Mouse (Mus musculus) spleen, adult 2 months (tissue): ENCODE measurements around the gene St6gal1. TPM values are rescaled to one million over a fixed set of nuclear protein-coding genes. Genes with fewer than 3 reads are reported as not detected.

Source experiments
- DNase-seq, 2 experiments: peaks; one replicate each; pipeline versions ENCODE4 v3.0.0 to v3.0.0-alpha.2; 2012 to 2021; ENCODE audit warnings: low spot score in 2 of 2, low read depth in 1 of 2
- H3K27ac ChIP-seq: fragments of 200-500 bp; 2 replicates; pipeline ENCODE4 v1.5.1; 2012; ENCODE audit warnings: low read length, inconsistent platforms; ENCODE audit not compliant: insufficient read depth
- H3K27me3 ChIP-seq: fragments of 200-500 bp; 2 replicates; pipeline ENCODE4 v1.6.1; 2012; ENCODE audit warnings: mild to moderate bottlenecking, moderate library complexity, low read length, inconsistent platforms; ENCODE audit not compliant: control insufficient read depth, insufficient read depth
- H3K36me3 ChIP-seq: fragments of 200-500 bp; 2 replicates; pipeline ENCODE4 v1.6.1; 2012; ENCODE audit warnings: mild to moderate bottlenecking, low read length, inconsistent platforms; ENCODE audit not compliant: control insufficient read depth, insufficient read depth
- H3K4me1 ChIP-seq: fragments of 200-500 bp; 2 replicates; pipeline ENCODE4 v1.6.1; 2011; ENCODE audit warnings: inconsistent platforms; ENCODE audit not compliant: control insufficient read depth, insufficient read depth, insufficient read length
- H3K4me3 ChIP-seq: fragments of 200-500 bp; 2 replicates; pipeline ENCODE4 v1.5.1; 2011; ENCODE audit warnings: mild to moderate bottlenecking, inconsistent platforms; ENCODE audit not compliant: insufficient read depth, insufficient read length; ENCODE audit errors: extremely low read depth
- CTCF ChIP-seq: fragments of 200-500 bp; IDR thresholded peaks from 2 replicates; pipeline ENCODE4 v1.5.1; 2011; ENCODE audit warnings: mild to moderate bottlenecking, inconsistent platforms; ENCODE audit not compliant: insufficient read depth, insufficient read length, insufficient replicate concordance; ENCODE audit errors: extremely low read depth
- POLR2A ChIP-seq: fragments of 200-500 bp; IDR thresholded peaks from 2 replicates; pipeline ENCODE4 v1.6.1; 2011; ENCODE audit warnings: low read depth, low read length, inconsistent platforms
- WGBS: fragments of 180-500 bp; shearing (Covaris S2); methylation state at CpG from one replicate; pipeline ENCODE4 v1.1.7; 2018; 5-methylcytosine and 5-hydroxymethylcytosine counted together
- polyA plus RNA-seq: library from polyadenylated mRNA; depleted of rRNA; stranded (reverse); fragments of >200 nt; gene quantifications from 2 replicates; pipeline ENCODE4 v1.2.3, GENCODE M21; 2012

Gene St6gal1
- polyA plus RNA-seq, 1 experiment: 30.5 TPM

- peak overlapping the region; percentile 31; the same call in 1 of the 2 replicates for H3K4me3 ChIP-seq
- no peaks in the 10 kb centered on the region for H3K36me3 ChIP-seq
- H3K27ac ChIP-seq: peak overlapping the region; percentile 86
- no peaks in the 10 kb centered on the region for H3K27me3 ChIP-seq
- H3K4me1 ChIP-seq: peaks cover 43% of the 10 kb centered on the region
- DNase-seq: peak; percentile 79 to 90
- 3% methylated on average over 9 of the region's 9 CpGs for WGBS
- TF ChIP-seq POLR2A (no peak), CTCF (no peak)
These were observed 55.6 kb downstream of the St6gal1 start for GRCm38 (mm10) chr16:23279879-23280741.

GRCm38 (mm10) chr16:23280742-23281090 lies 56.2 kb downstream of the St6gal1 start:
- DNase-seq: no peak
- H3K27me3 ChIP-seq: no peaks in the 10 kb centered on the region
- H3K4me3 ChIP-seq: no peak overlapping the region
- no peaks in the 10 kb centered on the region for H3K36me3 ChIP-seq
- peak overlapping the region; percentile 46 for H3K27ac ChIP-seq
- TF ChIP-seq POLR2A (no peak), CTCF (no peak)
- whole genome bisulfite sequencing: 25% methylated on average over 4 of the region's 4 CpGs
- H3K4me1 ChIP-seq: peaks cover 45% of the 10 kb centered on the region

DNA sequence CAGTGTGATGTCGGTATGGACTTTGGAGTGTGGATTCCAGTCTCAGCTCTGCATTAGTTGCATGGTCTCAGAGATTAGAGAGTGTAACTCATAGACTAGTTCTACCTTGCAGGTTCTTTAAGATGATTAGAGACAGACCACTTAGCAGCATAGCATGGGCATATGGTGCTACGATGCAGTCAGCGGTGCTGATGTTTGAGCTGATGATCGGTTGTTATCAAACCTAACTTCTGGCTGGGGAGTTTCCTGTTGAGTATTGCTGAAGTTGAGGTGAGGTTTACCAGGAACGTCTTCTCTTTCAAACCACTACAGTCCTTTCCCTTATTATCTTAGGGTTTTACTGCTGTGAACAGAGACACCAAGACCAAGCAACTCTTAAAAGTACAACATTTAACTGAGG lies 57.7 kb downstream of the St6gal1 start:
- no peak for TF ChIP-seq POLR2A
- no peak for TF ChIP-seq CTCF
- no peaks in the 10 kb centered on the region for H3K36me3 ChIP-seq
- 51% methylated on average over 5 of the region's 5 CpGs for WGBS
- H3K27ac ChIP-seq: peak overlapping the region; percentile 61; the same call in 1 of the 2 replicates
- no peaks in the 10 kb centered on the region for H3K27me3 ChIP-seq
- no peak overlapping the region for H3K4me3 ChIP-seq
- peaks cover 56% of the 10 kb centered on the region for H3K4me1 ChIP-seq
- no peak for DNase-seq

GRCm38 (mm10) chr16:23282941-23283340 lies 58.4 kb downstream of the St6gal1 start:
- Histone ChIP-seq H3K27ac (peak overlapping the region; percentile 61), H3K36me3 (no peaks in the 10 kb centered on the region), H3K4me1 (peaks cover 59% of the 10 kb centered on the region), H3K4me3 (no peak overlapping the region), H3K27me3 (no peaks in the 10 kb centered on the region)
- WGBS: 41% methylated on average over 5 of the region's 5 CpGs
- DNase-seq: no peak
- TF ChIP-seq CTCF (no peak), POLR2A (no peak)

DNA sequence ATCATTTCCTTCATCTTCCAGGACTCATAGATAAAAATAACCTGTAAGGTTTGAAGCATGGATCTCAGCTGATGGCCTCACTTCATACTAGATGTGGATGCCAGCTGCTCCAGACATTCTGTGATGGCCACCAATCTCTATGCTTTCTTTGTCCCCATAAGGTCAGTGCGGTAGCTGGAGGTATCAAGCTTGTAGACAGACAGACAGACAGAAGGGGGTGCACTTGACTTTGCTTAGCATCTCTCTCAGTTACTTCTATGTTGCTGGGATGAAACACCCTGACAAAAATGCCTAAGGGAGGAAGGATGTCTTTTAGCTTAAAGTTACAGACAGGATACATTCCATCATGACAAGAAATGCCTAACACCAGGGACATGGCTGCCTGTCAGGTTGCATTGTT lies 59.1 kb downstream of the St6gal1 start:
- 74% methylated on average over 1 of the region's 1 CpGs for WGBS
- Histone ChIP-seq H3K36me3 (no peaks in the 10 kb centered on the region), H3K27me3 (no peaks in the 10 kb centered on the region), H3K27ac (peak overlapping the region; percentile 81), H3K4me3 (no peak overlapping the region), H3K4me1 (peaks cover 61% of the 10 kb centered on the region)
- TF ChIP-seq CTCF (no peak), POLR2A (no peak)
- DNase-seq: no peak

DNA sequence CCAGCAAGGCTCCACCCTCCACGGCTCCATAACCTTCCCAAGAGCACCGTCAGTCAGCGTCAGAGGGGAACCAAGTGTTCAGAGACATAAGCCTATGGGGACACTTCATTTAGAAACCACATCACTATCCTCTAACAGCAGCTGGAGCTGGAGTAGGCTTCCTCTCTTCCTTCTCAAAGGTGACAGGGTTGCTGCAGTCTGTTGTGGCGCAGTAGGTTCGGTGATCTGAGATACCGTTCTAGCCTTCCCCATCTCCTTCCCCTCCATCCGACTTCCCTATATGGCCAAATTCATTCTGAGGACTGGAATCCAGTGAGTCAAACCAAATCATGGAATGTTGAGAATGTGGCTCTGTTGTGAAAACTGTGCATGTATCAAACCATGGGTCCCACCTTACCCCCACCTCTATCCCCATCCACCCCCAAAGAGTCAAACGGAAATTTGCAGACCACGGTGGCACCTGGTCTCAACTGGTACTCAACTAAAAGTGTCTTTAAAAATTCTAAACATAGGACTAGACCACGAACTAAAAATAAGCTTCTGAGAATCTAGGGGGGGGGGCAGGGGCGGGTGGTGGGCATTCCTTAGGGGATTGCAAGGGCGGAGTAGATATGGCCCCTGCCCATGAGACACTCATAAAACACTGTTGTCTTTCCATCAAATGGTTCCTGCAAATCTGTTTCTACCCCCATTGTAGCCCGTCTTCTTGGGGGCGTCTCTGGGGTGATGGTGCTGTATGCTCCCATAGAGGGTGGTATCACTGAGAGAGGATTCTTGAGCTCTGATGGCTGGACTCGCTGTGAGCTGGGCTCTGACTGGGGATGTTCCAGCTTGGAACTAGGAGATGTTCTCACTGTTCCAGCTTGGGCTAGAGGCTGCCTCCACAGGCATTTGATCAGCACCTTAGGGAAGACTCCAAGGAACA lies 60.2 kb downstream of the St6gal1 start:
- no peaks in the 10 kb centered on the region for H3K36me3 ChIP-seq
- TF ChIP-seq POLR2A: no peak
- TF ChIP-seq CTCF: no peak
- H3K4me1 ChIP-seq: peaks cover 61% of the 10 kb centered on the region
- no peak for DNase-seq
- H3K27me3 ChIP-seq: no peaks in the 10 kb centered on the region
- peak overlapping the region; percentile 81 for H3K27ac ChIP-seq
- 16% methylated on average over 15 of the region's 15 CpGs for WGBS
- H3K4me3 ChIP-seq: no peak overlapping the region
